Mouse (Mus musculus) liver, embryonic 14.5 days (tissue): ENCODE measurements at regions not wholly inside any gene's neighbourhood (a gene's known extent, or its start where the extent isn't known, plus 50 kb on each side); places are given as distances from the start of the nearest gene placed in this dataset.

Experiments used
- CTCF ChIP-seq: IDR thresholded peaks from 2 replicates; pipeline ENCODE4 v1.5.1; 2016; ENCODE audit warnings: antibody characterized with exemption, low read depth, control low read depth
- EP300 ChIP-seq: IDR thresholded peaks from 2 replicates; pipeline ENCODE4 v1.6.1; 2016; ENCODE audit warnings: antibody characterized with exemption, low read depth

DNA sequence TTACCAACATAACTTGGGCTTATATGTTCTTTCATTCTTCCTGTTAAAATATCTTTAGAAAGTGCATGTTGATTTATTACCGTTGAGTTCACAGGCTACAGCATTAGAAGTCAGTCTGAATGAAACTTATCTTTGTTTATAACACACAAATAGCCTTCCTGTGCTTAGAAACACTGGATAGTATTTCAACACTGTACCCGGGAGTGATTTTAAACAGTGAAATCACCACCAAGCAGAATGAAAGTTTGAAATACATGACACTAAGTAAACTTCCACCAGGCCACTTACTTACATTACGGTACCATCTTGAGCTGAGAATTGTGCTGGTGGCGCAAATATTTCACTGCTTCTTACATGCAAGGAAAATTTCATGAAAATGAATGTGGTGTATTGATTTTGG lies 516.5 kb upstream of the Ccdc54 start:
- no peak for TF ChIP-seq CTCF
- no peak for TF ChIP-seq EP300
